Mouse (Mus musculus) layer of hippocampus, adult 6 months (tissue): ENCODE results near the gene Hist1h2bc. TPM values are rescaled to one million over a fixed set of nuclear protein-coding genes. Genes with fewer than 3 reads are reported as not detected.

ENCODE experiments used
- long read RNA-seq, 2 experiments: library from polyadenylated mRNA; unstranded; transcript quantifications; one replicate each; pipeline ENCODE4 v2.0.0; 2019 to 2020
- microRNA-seq: library from miRNA; unstranded; fragments of <30 nt; microRNA quantifications from one replicate; pipeline ENCODE4 v1.2.0, GENCODE M21; 2020
- polyA plus RNA-seq: library from polyadenylated mRNA; unstranded; fragments of <200 nt; fragmentation: Nextera tagmentation; gene quantifications from 2 replicates; pipeline ENCODE4 v1.2.3, GENCODE M21; 2021

The Hist1h2bc gene
- polyA plus RNA-seq, result 125 and 195 TPM in 2 replicates
- long read RNA-seq, experiment 1, transcript Hist1h2bc-201 (2 exons, 1,156 nt), result major isoform, 108 of 109 reads
- long read RNA-seq, experiment 1, partial matches to known transcripts, result 0 of 109 reads
- long read RNA-seq, experiment 1, other reads (novel, unspliced or antisense), result 1 of 109 reads
- long read RNA-seq, experiment 2, transcript Hist1h2bc-201 (2 exons, 1,156 nt), result major isoform, 17 of 17 reads
- long read RNA-seq, experiment 2, partial matches to known transcripts, result 0 of 17 reads
- long read RNA-seq, experiment 2, other reads (novel, unspliced or antisense), result 0 of 17 reads

DNA sequence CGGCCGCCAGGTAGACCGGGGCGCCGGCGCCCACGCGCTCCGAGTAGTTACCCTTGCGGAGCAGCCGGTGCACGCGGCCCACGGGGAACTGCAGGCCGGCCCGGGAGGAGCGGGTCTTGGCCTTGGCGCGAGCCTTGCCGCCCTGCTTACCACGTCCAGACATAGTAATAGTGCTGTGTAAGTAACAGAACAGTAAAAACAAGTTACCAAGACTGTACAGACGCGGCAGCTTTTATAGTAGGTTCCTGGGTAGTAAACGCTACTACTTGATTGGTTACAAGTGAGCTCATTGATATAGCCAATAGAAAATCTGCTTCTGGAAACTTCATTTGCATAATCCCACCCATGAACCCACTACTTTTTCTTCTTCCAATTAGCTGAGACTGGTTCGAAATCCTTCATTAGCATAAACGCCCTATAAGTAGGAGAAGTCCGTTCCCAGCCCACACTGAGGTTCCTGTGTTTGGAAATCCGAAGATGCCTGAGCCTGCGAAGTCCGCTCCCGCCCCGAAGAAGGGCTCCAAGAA lies at the start of gene Hist1h2bc, which contains the start of gene Hist1h2ac:
Gene Hist1h2bc, plus strand, starts transcription at position 445 of the 527 bp plus-strand sequence.
Gene Hist1h2ac, minus strand, starts transcription at position 194 of the 527 bp plus-strand sequence.

DNA sequence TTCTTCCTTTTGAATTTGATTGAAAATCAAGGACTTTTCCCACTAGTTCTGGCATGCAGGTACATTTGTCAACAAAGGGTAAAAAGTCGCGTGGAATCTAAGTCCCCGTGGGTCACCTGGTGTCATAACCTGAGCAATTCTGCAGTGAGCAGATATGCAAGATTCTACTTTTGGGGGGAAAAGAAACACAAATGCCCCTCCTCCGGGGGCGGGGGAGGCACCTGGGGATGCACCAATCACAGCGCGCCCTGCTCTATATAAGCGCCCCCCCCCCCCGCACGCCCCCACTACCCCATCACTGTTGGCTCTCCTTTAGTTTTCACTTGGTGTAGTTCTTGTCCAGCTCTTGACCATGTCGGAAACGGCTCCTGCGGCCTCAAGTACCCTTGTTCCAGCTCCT lies 11.5 kb downstream of the Hist1h2bc start, which contains the start of gene Hist1h1t:
Gene Hist1h1t, plus strand, starts transcription at position 301 of the 400 bp plus-strand sequence.

DNA sequence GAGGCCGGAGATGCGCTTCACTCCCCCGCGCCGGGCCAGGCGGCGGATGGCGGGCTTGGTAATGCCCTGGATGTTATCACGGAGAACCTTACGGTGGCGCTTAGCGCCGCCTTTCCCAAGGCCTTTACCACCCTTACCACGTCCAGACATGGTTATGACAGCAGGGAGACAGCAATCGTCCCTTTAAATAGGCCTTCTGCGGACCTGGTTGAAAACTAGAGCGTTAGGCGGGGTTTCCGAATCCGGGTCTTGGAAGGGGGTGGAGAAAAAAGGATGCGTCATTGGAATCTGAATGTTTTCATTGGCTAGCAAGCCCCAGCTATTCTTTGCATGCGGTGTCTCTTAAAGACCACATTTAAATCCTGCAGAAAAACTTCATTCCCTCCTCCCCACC lies 14.3 kb downstream of the Hist1h2bc start, which contains the start of gene Hist1h4c:
Gene Hist1h4c, minus strand, starts transcription at position 155 of the 394 bp plus-strand sequence.

DNA sequence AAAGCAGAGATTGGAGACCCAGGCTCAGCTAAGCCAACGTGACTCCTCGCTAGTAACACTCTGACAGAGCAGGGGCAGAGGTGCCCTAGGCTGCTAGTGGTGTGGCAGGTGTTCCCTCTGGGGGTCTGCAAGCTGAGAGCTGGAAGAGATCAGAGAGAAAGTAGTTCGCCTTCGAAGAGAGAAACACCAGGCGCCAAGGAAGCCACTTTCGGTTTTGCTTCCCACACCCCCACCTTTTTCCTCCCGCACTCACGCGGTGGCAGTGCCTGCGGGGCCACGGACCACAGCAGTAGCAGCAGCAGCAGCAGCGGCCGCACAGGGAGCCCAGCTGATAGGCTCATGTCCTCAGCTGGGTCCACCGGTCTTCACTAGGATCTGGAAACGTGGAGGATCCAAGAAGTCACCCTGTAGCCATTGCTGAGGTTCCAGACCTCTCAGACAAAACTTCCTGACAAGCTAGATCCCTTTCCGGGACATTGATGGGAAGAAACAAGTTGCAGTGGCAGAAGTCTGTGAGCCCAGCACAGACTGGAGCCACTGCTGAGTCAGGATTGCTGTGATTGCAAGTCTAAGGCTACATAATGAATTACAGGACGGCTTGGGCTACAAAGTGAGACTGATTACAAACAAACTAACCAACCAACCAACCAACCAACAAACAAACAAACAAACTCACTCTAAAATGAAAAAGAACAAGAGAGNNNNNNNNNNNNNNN lies 26.5 kb downstream of the Hist1h2bc start, which contains the start of gene Hfe:
Gene Hfe, minus strand, starts transcription at position 481 of the 716 bp plus-strand sequence.

DNA sequence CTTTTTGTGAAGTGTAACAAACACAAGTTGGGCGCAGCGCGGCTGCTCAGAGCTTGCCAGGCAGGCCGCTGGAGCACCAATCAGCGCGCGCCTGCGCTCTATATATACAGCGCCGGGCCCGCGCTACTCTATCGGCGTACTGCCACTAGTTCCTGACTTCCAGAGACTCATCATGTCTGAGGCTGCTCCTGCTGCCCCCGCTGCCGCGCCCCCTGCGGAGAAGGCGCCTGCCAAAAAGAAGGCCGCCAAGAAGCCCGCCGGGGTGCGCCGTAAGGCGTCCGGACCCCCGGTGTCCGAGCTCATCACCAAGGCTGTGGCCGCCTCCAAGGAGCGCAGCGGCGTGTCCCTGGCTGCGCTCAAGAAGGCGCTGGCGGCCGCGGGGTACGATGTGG lies 54.7 kb downstream of the Hist1h2bc start, which contains the start of gene Hist1h1c:
Gene Hist1h1c, plus strand, starts transcription at position 132 of the 392 bp plus-strand sequence.

Small RNAs within 50 kb of the gene (microRNA-seq; reads per million reads assigned to microRNA genes)
- gene Gm44350, result not detected

Other genes with a start within 250 kb of the Hist1h2bc start
- gene Btn1a1, start 218.3 kb upstream of the Hist1h2bc start, polyA plus RNA-seq, result not detected in 2 replicates
- 0.26 and 0.46 TPM in 2 replicates for gene Btn2a2, start 195.3 kb upstream of the Hist1h2bc start, polyA plus RNA-seq
- gene Hist1h4h, start 153.1 kb upstream of the Hist1h2bc start, polyA plus RNA-seq, result 62.0 and 135 TPM in 2 replicates
- not detected in 2 replicates for gene Hist1h2af, start 150.3 kb upstream of the Hist1h2bc start, polyA plus RNA-seq
- gene Hist1h3g, start 148.8 kb upstream of the Hist1h2bc start, polyA plus RNA-seq, result 1.3 TPM in 1 of 2 replicates, not detected in the other
- 0.20 and 0.25 TPM in 2 replicates for gene Hist1h2bh, start 140.8 kb upstream of the Hist1h2bc start, polyA plus RNA-seq
- gene Hist1h3f, start 140.1 kb upstream of the Hist1h2bc start, polyA plus RNA-seq, result 0.14 TPM in 1 of 2 replicates, not detected in the other
- not detected in 2 replicates for gene Hist1h4f, start 132.6 kb upstream of the Hist1h2bc start, polyA plus RNA-seq
- gene Hist1h1d, start 130.9 kb upstream of the Hist1h2bc start, polyA plus RNA-seq, result 0.03 and 0.10 TPM in 2 replicates
- gene Hist1h3e, start 121.8 kb upstream of the Hist1h2bc start, polyA plus RNA-seq, result 1.1 and 1.8 TPM in 2 replicates
- 8.0 and 8.1 TPM in 2 replicates for gene Hist1h2ae, start 113.0 kb upstream of the Hist1h2bc start, polyA plus RNA-seq
- gene Hist1h2bg, start 112.8 kb upstream of the Hist1h2bc start, polyA plus RNA-seq, result 3.4 and 4.7 TPM in 2 replicates
- gene Hist1h2bf, start 110.0 kb upstream of the Hist1h2bc start, polyA plus RNA-seq, result 1.1 TPM in 1 of 2 replicates, not detected in the other
- gene Hist1h2ad, start 109.8 kb upstream of the Hist1h2bc start, polyA plus RNA-seq, result not detected in 2 replicates
- gene Hist1h3d, start 108.4 kb upstream of the Hist1h2bc start, polyA plus RNA-seq, result 0.60 and 0.88 TPM in 2 replicates
- gene Hist1h4d, start 102.6 kb upstream of the Hist1h2bc start, polyA plus RNA-seq, result 7.7 and 14.9 TPM in 2 replicates
- 4.3 and 6.3 TPM in 2 replicates for gene Hist1h2be, start 63.1 kb upstream of the Hist1h2bc start, polyA plus RNA-seq
- gene Hist1h1e, start 61.6 kb upstream of the Hist1h2bc start, polyA plus RNA-seq, result 9.9 and 12.4 TPM in 2 replicates
- gene Hist1h2ac, start 251 bp upstream of the Hist1h2bc start, polyA plus RNA-seq, result 2.2 and 4.2 TPM in 2 replicates
- not detected in 2 replicates for gene Hist1h1t, start 11.6 kb downstream of the Hist1h2bc start, polyA plus RNA-seq
- 3.0 and 6.5 TPM in 2 replicates for gene Hist1h4c, start 14.3 kb downstream of the Hist1h2bc start, polyA plus RNA-seq
- 6.8 and 7.3 TPM in 2 replicates for gene Hfe, start 26.7 kb downstream of the Hist1h2bc start, polyA plus RNA-seq
- gene Hist1h1c, start 54.6 kb downstream of the Hist1h2bc start, polyA plus RNA-seq, result 8.2 and 11.8 TPM in 2 replicates
- gene Hist1h3c, start 61.4 kb downstream of the Hist1h2bc start, polyA plus RNA-seq, result 0.43 and 0.45 TPM in 2 replicates
- 0.92 TPM in 1 of 2 replicates, not detected in the other for gene Hist1h2bb, start 62.5 kb downstream of the Hist1h2bc start, polyA plus RNA-seq
- 3.4 and 5.1 TPM in 2 replicates for gene Hist1h2ab, start 66.9 kb downstream of the Hist1h2bc start, polyA plus RNA-seq
- gene Hist1h3b, start 68.1 kb downstream of the Hist1h2bc start, polyA plus RNA-seq, result 0.31 TPM in 1 of 2 replicates, not detected in the other
- not detected in 2 replicates for gene Hist1h4b, start 72.8 kb downstream of the Hist1h2bc start, polyA plus RNA-seq
- gene Hist1h4a, start 77.0 kb downstream of the Hist1h2bc start, polyA plus RNA-seq, result 0.34 TPM in 1 of 2 replicates, not detected in the other
- gene Hist1h3a, start 78.2 kb downstream of the Hist1h2bc start, polyA plus RNA-seq, result not detected in 2 replicates
- 0.20 TPM in 1 of 2 replicates, not detected in the other for gene Hist1h1a, start 79.5 kb downstream of the Hist1h2bc start, polyA plus RNA-seq
- not detected in 2 replicates for gene Trim38, start 85.7 kb downstream of the Hist1h2bc start, polyA plus RNA-seq
- not detected in 2 replicates for gene Slc17a2, start 122.8 kb downstream of the Hist1h2bc start, polyA plus RNA-seq
- gene Slc17a3, start 155.2 kb downstream of the Hist1h2bc start, polyA plus RNA-seq, result not detected in 2 replicates
- gene Slc17a1, start 183.6 kb downstream of the Hist1h2bc start, polyA plus RNA-seq, result not detected in 2 replicates
- not detected in 2 replicates for gene Slc17a4, start 230.8 kb downstream of the Hist1h2bc start, polyA plus RNA-seq
- not detected in 2 replicates for gene Hist1h2ba, start 250.0 kb downstream of the Hist1h2bc start, polyA plus RNA-seq